Mouse (Mus musculus): Measurements from ENCODE around the gene Srcin1. TPM values are rescaled to one million over a fixed set of nuclear protein-coding genes. Genes with fewer than 3 reads are reported as not detected.

The Srcin1 gene
- polyA plus RNA-seq, 1 experiment from 2014 or later = 0.33 TPM

DNA sequence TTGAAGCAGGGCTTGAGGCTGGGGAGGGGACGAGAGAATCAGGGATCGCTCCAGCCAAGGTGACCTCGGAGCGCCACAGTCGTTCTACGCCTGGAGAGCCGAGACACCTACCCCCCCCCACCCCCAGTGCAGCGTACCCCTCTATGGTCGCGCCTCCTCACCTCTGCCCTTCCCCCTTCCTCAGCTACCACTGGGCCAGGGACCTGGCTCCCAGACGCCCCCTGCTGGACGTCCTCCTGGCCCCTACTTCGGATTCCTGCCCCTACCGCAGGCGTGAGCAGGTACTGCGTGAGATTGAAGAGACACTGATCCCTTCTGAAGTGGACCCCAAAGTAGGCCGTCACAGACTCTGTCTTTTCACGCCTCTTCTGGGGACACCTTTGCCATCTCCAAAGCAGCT is 348 bp downstream of the Srcin1 start:
- Histone ChIP-seq H3K36me3 (no peaks in the 10 kb centered on the region), H3K4me2 (peak overlapping the region; percentile 99), H3K9me3 (no peaks in the 10 kb centered on the region), H3K9ac (0 out of 2 replicates have a peak overlapping the region, but pooled peaks have one; percentile 39), H3K27me3 (replicated peaks) (peaks cover 52% of the 10 kb centered on the region), H3K27ac (peak overlapping the region; percentile 32), H3K4me3 (replicated peaks) (peak overlapping the region; percentile 61), H3K4me1 (peaks cover 36% of the 10 kb centered on the region)
- WGBS = 2% methylated on average over 18 of the region's 18 CpGs
- peak; percentile 36; the same call in 1 of the 2 replicates for ATAC-seq (ENCODE audit: insufficient read depth, low FRiP score, low read depth)

DNA sequence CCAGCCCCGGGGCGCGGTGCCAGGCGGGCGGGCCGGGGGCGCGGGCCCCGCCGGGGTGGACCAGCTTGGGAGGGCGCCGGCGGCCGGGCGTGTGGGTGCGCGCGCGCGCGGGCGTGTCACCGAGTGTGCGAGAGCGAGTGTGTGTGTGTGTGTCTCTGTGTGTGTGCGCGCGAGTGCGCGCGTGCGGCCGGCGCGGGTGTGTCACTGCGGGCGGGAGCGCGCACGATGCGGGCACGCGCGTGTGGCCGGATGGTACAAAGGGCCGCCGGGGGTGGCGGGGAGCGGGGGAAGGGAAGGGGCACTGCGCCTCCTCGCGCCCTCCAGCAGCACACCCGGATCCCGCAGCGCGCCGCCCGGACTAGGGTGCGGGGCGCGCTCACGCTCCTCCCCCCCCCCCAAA is 911 bp downstream of the Srcin1 start:
- Histone ChIP-seq H3K36me3 (no peaks in the 10 kb centered on the region), H3K4me3 (replicated peaks) (peak overlapping the region; percentile 61), H3K27ac (no peak overlapping the region), H3K27me3 (replicated peaks) (peaks cover 50% of the 10 kb centered on the region), H3K4me2 (peak overlapping the region; percentile 99), H3K4me1 (peaks cover 42% of the 10 kb centered on the region), H3K9ac (peak overlapping the region; percentile 39; the same call in 1 of the 2 replicates), H3K9me3 (no peaks in the 10 kb centered on the region)
- WGBS = under 1% methylated on average over 34 of the region's 62 CpGs
- ATAC-seq (ENCODE audit: insufficient read depth, low FRiP score, low read depth) = peak; percentile 10; the same call in 1 of the 2 replicates

DNA sequence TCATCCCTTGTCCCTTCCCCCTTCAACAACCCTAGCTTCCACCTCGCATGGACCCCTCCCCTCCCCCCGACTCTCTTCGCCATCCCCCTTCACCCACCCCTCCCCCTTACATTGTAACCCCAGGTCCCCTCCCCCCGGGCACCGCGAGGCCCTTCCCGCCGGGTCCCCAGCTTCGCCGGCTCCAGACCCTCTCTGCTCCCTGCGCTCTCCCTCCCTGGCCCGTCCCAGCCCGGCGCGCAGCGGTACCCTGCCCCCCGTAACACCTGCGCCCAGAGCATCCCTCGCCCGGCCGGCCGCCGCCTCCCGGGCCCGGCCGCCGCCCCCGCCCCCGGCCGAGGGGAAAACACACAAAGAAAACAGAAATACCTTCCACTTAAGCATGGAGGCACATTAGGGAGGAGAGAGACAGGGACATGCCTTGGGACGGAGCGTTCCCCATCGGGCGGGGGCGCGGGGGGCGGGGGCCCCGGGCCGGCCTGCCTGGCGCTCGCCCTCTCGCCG is 1.4 kb downstream of the Srcin1 start:
- Histone ChIP-seq H3K4me1 (peaks cover 45% of the 10 kb centered on the region), H3K4me2 (peak overlapping the region; percentile 99), H3K9ac (peak overlapping the region; percentile 39; the same call in 1 of the 2 replicates), H3K36me3 (no peaks in the 10 kb centered on the region), H3K27ac (no peak overlapping the region), H3K4me3 (replicated peaks) (peak overlapping the region; percentile 61), H3K9me3 (no peaks in the 10 kb centered on the region), H3K27me3 (replicated peaks) (peaks cover 50% of the 10 kb centered on the region)
- ATAC-seq (ENCODE audit: insufficient read depth, low FRiP score, low read depth) = no peak
- 3% methylated on average over 29 of the region's 43 CpGs for WGBS

DNA sequence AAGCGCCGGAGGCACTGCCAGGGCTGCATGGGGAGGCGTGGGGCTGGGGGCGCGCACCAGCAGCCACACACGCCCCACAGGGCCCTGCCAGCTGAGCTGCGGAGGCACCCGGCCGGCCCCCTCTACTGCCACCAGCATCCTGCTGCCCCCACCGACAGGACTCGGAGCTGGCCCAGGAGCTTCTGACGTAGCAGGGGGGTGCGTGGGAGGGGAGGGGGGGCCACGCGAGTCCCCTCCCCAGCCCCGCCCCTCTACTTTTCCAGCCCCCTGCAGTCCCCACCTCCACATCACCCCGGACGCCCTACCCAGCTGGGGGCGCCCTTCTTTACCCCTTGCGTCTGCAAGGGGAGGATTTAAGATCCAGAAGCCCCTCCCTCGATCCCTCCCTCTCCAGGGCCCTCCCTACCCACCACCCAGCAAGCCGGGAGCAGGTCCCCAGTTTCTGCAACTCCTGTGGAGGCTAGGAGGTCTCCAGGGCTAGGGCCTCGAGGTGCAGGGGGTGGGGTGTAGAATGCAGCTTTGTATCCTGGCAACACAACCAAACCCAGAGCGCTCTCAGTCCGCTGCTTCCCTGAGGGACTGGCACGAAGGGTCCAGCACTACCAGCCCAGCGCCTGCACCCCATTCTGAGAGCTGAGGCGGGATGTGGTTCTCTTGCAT is 2.0 kb downstream of the Srcin1 start:
- H3K4me1 ChIP-seq = peaks cover 46% of the 10 kb centered on the region
- H3K9ac ChIP-seq = no peak overlapping the region
- no peak overlapping the region for H3K27ac ChIP-seq
- WGBS = 2% methylated on average over 24 of the region's 28 CpGs
- ATAC-seq (ENCODE audit: insufficient read depth, low FRiP score, low read depth) = 0 out of 2 replicates have a peak, but pooled peaks have one; percentile 12
- H3K36me3 ChIP-seq = no peaks in the 10 kb centered on the region
- peak overlapping the region; percentile 99 for H3K4me2 ChIP-seq
- peaks cover 50% of the 10 kb centered on the region for H3K27me3 ChIP-seq (replicated peaks)
- H3K4me3 ChIP-seq (replicated peaks) = peak overlapping the region; percentile 61
- no peaks in the 10 kb centered on the region for H3K9me3 ChIP-seq

DNA sequence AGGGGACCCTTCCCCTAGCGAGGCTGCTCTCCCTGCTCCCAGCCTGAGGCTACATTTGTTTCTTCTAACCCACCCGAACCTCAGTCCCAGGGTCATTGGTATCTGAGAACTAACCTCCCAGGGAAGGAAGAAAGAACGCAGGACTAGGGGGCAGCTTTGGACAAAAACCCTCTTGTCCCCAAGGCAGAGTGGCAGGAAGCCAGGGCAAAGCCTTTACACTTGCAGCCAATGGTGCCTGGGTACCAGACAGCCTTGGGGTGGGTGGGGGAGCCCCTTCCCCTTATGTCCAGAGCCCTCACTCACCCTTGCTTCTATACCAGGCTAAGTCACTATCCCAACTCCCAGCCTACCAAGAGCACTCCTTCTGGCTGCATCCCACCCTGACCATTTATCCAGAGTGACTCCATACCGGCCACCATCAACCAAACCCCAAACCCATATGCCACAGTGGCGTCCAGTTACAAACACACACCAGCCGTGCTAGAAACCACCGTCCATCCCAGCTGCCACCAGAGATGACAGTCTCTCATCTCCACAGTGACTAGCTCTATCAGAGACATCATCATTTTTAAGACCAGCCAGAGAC is 3.0 kb downstream of the Srcin1 start:
- no peak overlapping the region for H3K4me2 ChIP-seq

DNA sequence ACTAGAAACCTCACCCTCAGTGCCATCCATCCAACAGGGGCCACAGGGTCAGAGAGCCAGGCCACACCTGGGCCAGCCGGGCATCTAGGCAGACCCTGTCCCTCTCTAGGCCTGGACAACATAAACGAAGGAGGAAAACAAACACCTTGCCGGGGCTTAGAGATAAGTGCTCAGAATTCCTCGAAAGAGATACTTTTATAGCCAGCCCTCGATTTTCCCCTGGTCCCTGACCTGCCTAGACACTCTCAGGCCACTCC is 4.0 kb downstream of the Srcin1 start:
- H3K36me3 ChIP-seq = no peaks in the 10 kb centered on the region
- no peak overlapping the region for H3K9ac ChIP-seq
- H3K9me3 ChIP-seq = no peaks in the 10 kb centered on the region
- no peak overlapping the region for H3K4me3 ChIP-seq (replicated peaks)
- peaks cover 56% of the 10 kb centered on the region for H3K4me1 ChIP-seq
- H3K27me3 ChIP-seq (replicated peaks) = peaks cover 50% of the 10 kb centered on the region
- no peak for ATAC-seq (ENCODE audit: insufficient read depth, low FRiP score, low read depth)
- H3K4me2 ChIP-seq = no peak overlapping the region
- WGBS = 16% methylated on average over 5 of the region's 5 CpGs
- H3K27ac ChIP-seq = no peak overlapping the region

More for the DNA sequence above, 3.0 kb downstream of the Srcin1 start:
- peaks cover 50% of the 10 kb centered on the region for H3K27me3 ChIP-seq (replicated peaks)
- H3K27ac ChIP-seq = no peak overlapping the region
- no peaks in the 10 kb centered on the region for H3K36me3 ChIP-seq
- H3K4me1 ChIP-seq = peaks cover 53% of the 10 kb centered on the region
- H3K4me3 ChIP-seq (replicated peaks) = no peak overlapping the region
- no peak overlapping the region for H3K9ac ChIP-seq
- no peaks in the 10 kb centered on the region for H3K9me3 ChIP-seq
- 34% methylated on average over 7 of the region's 7 CpGs for WGBS
- ATAC-seq (ENCODE audit: insufficient read depth, low FRiP score, low read depth) = no peak

DNA sequence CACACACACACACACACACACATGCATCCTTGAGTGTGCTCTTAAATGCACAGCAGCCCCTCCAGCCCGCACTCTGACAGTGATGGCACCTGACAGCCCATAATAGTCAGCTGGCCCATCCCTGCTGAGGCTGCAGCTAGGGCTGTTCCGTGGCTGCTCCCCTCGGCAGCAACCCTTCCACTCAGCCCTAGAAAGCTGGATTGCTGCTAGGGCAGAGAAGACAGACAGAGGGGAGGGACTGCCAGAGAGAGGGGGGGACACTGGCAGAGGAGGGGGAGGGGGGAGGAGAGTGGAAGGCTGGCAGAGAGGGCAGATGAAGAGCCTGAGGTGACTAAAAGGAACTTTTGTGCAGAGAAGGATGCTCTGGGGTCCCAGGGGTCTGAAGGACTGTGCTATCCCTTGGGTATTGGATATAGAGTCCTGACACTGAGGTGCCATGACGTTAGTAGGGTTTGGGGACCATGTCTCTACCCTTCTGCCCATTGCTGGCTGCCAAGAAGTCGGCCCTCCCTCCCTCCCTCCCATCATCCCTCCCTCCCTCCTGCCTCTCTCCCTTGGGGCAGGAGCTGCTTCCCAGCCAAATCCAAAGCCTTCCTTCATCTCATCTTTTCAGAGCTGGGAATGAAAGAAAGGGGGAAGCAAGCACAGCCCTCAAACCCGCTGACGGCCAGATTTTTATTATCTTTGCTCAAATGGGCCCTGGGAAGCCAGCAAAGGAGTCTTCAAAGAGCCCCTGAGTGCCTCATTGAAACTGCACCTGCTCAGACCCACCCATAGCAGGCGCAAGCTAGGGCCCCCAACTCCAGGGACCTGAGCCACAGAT is 4.5 kb downstream of the Srcin1 start:
- no peak overlapping the region for H3K9ac ChIP-seq
- no peaks in the 10 kb centered on the region for H3K36me3 ChIP-seq
- WGBS = 28% methylated on average over 8 of the region's 8 CpGs
- no peak overlapping the region for H3K4me2 ChIP-seq
- peaks cover 49% of the 10 kb centered on the region for H3K27me3 ChIP-seq (replicated peaks)
- H3K9me3 ChIP-seq = no peaks in the 10 kb centered on the region
- no peak overlapping the region for H3K27ac ChIP-seq
- no peak for ATAC-seq (ENCODE audit: insufficient read depth, low FRiP score, low read depth)
- H3K4me1 ChIP-seq = peaks cover 58% of the 10 kb centered on the region
- H3K4me3 ChIP-seq (replicated peaks) = no peak overlapping the region

DNA sequence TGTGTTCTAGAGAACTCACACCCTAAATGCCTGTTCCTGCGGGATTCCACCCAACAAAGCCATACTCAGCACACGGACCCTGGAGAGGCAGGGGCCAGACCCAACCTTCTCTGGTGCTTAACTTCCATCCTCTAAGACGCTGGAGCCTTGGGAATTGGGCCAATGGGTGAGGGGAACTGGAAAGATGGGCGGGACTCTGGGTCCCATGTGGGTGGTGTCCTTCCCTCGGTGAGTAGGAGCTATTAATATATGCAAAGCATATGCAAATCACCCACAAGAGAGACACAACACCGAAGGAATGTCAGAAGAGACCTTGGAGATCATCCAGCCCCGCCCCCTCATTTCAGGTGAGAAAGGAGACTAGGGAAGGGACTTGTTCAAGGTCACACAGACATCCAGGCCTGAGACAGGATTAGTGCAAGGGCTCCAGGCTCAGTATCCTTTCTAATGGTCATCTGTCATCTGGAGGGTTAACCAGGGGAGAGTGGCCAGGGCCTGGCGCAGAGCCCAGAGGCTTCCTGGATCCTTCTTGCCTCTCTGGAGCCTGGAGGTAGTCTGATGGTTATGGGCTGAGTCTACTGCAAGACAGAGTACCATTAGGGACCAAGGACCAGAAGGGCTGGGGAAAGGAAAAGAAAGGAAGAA is 5.4 kb downstream of the Srcin1 start:
- Histone ChIP-seq H3K36me3 (no peaks in the 10 kb centered on the region), H3K9ac (no peak overlapping the region), H3K4me2 (no peak overlapping the region), H3K9me3 (no peaks in the 10 kb centered on the region), H3K4me3 (replicated peaks) (no peak overlapping the region), H3K27me3 (replicated peaks) (peaks cover 46% of the 10 kb centered on the region), H3K4me1 (peaks cover 55% of the 10 kb centered on the region), H3K27ac (no peak overlapping the region)
- ATAC-seq (ENCODE audit: insufficient read depth, low FRiP score, low read depth) = no peak
- WGBS = 22% methylated on average over 8 of the region's 8 CpGs

DNA sequence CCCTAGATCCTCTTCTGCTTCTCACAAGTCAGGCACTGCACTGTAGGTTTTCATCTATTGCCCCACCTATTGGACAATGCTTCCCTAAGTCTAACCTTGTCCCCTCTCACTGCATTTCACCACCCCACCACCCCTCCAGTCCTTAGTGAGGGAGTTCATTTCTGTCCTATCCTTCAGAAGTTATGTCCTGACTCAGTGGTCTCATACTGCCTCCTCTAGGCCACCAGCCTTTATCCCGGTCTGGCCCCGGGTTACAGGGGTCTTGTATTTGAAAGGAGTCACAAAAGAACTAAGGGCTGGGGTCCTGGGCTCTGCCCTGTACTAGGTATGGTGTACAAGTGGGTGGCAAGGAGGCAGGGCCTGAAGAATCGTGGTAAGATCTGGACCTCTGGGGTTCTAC is 6.2 kb downstream of the Srcin1 start:
- no peak overlapping the region for H3K9ac ChIP-seq
- H3K4me2 ChIP-seq = no peak overlapping the region
- no peak for ATAC-seq (ENCODE audit: insufficient read depth, low FRiP score, low read depth)
- no peak overlapping the region for H3K4me3 ChIP-seq (replicated peaks)
- H3K27me3 ChIP-seq (replicated peaks) = peaks cover 47% of the 10 kb centered on the region
- WGBS = 58% methylated on average over 3 of the region's 3 CpGs
- H3K36me3 ChIP-seq = no peaks in the 10 kb centered on the region
- H3K27ac ChIP-seq = no peak overlapping the region
- H3K4me1 ChIP-seq = peaks cover 48% of the 10 kb centered on the region
- no peaks in the 10 kb centered on the region for H3K9me3 ChIP-seq

DNA sequence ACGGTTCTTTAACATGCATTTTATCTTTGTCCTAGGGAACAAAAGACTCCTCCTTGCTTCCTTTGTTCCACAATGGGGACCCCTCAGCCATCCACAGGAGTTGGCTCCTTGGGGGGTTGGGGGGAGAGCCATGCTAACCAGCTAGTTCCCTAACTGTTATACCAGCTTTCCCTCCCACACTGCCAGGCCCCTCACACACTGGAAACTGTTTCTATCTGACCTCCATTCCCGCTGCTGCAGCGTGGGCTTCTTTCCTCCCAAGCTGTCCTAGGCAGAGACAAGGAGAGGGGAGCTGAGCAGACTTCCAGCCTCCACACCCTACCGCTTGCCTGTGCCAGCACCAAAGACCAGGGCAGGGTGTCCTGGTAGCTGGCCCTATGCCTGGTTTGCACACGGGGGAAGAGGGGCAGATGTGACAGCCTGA is 6.7 kb downstream of the Srcin1 start:
- no peak for ATAC-seq (ENCODE audit: insufficient read depth, low FRiP score, low read depth)
- no peak overlapping the region for H3K4me2 ChIP-seq
- H3K36me3 ChIP-seq = no peaks in the 10 kb centered on the region
- peaks cover 47% of the 10 kb centered on the region for H3K27me3 ChIP-seq (replicated peaks)
- no peak overlapping the region for H3K9ac ChIP-seq
- peaks cover 43% of the 10 kb centered on the region for H3K4me1 ChIP-seq
- WGBS = 45% methylated on average over 5 of the region's 5 CpGs
- H3K4me3 ChIP-seq (replicated peaks) = no peak overlapping the region
- H3K9me3 ChIP-seq = no peaks in the 10 kb centered on the region
- H3K27ac ChIP-seq = no peak overlapping the region

DNA sequence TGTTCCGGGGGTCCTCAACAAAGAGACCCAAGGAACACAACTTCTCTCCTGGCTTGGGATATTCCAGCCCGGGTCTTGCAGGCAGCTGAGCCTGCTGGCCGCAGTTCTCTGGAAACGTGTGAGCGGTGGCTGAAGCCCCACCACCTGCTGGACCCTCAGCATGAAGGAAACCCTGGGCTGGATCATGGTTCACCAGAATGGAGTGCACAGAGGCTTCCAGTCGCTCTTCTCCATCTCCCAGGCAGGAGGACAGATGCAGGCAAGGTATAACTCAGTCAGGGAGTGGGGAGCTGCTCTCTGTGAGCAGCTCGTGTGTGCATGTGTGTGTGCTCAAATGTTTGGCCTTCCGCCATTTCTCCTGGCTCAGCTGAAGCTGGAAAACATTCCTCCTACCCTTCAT is 7.3 kb downstream of the Srcin1 start:
- peaks cover 46% of the 10 kb centered on the region for H3K27me3 ChIP-seq (replicated peaks)
- H3K9me3 ChIP-seq = no peaks in the 10 kb centered on the region
- H3K4me3 ChIP-seq (replicated peaks) = no peak overlapping the region
- H3K4me2 ChIP-seq = no peak overlapping the region
- no peaks in the 10 kb centered on the region for H3K36me3 ChIP-seq
- no peak overlapping the region for H3K27ac ChIP-seq
- H3K4me1 ChIP-seq = peaks cover 37% of the 10 kb centered on the region
- 9% methylated on average over 8 of the region's 8 CpGs for WGBS
- ATAC-seq (ENCODE audit: insufficient read depth, low FRiP score, low read depth) = peak; percentile 72
- no peak overlapping the region for H3K9ac ChIP-seq

Measured in stomach, embryonic 15.5 days (tissue).